Mouse (Mus musculus) embryonic fibroblast, embryonic 13.5 days (primary cell): Measurements from ENCODE around the gene Myrf.

Experiments used
- CTCF ChIP-seq: IDR thresholded peaks from 2 replicates; pipeline ENCODE4 v1.5.1; 2011; ENCODE audit warnings: mild to moderate bottlenecking, control low read depth, low read length, moderate library complexity, borderline replicate concordance; ENCODE audit not compliant: insufficient read depth
- POLR2A ChIP-seq: IDR thresholded peaks from 2 replicates; pipeline ENCODE4 v1.6.1; 2011; ENCODE audit warnings: low read depth, mild to moderate bottlenecking, control low read depth, low read length, moderate library complexity

GRCm38 (mm10) chr19:10221585-10221984 is 19.0 kb downstream of the Myrf start:
- no peak for TF ChIP-seq CTCF
- TF ChIP-seq POLR2A: no peak
